Mouse (Mus musculus) right cerebral cortex, postnatal 10 days (tissue): ENCODE data around the gene Cnga3.

Experiments used
- DNase-seq, 2 experiments: peaks; one replicate each; pipeline ENCODE4 v3.0.0; 2021; ENCODE audit warnings: low spot score in 2 of 2

Gene Cnga3

GRCm38 (mm10) chr1:37286556-37286955 is 72.3 kb downstream of the Cnga3 start:
- no peak for DNase-seq

GRCm38 (mm10) chr1:37287748-37288147 is 73.5 kb downstream of the Cnga3 start:
- no peak for DNase-seq

DNA sequence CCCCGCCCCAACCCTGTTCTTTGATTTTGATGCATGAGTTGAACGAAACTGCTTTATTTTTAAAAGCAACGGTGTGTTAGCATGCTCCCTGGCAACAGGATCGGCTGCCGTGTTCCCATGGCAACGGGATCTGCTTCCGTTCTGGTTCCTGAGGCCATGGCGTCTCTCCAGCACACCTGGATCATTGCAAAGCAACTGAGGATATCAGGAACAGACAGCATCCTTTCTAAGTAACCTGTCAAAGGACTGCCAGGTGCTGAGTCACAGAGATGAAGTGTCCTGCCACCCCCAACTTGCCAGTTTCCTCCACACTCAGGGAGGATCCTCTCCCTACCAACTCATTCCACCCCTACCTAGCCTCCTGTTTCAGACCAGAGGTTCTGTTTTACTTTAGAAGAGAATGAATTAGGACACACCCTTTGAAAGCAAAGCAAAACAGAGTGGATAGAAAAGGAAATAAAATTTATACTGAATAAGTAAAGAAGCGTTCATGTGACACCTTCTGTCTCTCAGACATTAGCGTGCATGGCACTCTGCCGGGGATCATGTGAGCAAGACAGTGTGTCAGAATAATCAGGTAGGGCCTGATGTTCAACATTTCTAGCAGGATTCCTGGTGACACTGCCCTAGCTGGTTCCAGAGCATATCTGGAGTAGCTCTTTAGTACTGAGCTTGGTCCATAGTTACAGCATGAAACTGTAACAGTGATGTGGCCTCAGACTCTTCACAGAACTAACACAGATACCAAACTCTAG is 74.1 kb downstream of the Cnga3 start:
- DNase-seq, result peak; percentile 87 to 88

DNA sequence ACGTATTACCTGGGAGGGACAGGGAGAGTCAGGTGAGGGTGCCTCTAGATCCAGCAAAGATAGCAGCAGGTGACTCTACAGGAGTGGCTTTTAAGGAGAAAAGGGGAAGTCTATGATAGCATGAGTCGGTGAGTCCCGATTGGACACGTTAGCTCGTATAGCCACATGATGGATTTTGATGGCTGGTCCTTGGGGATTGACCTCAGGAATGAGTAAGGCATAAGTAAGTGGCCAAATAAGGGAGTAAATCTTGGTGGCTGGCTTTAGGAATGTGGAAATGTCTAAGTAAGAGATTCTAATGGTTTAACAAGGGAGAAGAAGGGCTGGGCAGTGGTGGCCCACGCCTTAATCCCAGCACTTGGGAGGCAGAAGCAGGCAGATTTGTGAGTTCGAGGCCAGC is 74.7 kb downstream of the Cnga3 start:
- DNase-seq, result no peak

GRCm38 (mm10) chr1:37296414-37296813 is 82.2 kb downstream of the Cnga3 start:
- DNase-seq, result no peak

DNA sequence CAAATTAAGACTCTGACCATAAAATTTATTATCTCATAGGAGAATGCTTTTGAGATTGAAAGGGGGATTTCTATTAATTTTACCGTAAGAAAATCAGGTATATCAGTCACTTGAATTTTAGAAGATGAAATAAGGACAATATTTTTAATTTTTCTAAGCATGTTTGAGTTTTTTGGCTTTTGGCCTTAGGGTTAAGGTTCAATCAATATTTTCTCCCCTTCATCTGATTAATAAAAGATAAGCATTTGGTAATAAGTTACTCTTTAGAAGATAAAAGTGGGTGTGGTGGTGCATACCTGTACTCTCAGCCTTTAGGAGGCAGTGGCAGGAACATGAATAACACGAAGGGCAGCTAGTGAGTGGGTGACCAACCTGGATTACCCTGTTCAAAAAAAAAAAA is 84.7 kb downstream of the Cnga3 start:
- no peak for DNase-seq

DNA sequence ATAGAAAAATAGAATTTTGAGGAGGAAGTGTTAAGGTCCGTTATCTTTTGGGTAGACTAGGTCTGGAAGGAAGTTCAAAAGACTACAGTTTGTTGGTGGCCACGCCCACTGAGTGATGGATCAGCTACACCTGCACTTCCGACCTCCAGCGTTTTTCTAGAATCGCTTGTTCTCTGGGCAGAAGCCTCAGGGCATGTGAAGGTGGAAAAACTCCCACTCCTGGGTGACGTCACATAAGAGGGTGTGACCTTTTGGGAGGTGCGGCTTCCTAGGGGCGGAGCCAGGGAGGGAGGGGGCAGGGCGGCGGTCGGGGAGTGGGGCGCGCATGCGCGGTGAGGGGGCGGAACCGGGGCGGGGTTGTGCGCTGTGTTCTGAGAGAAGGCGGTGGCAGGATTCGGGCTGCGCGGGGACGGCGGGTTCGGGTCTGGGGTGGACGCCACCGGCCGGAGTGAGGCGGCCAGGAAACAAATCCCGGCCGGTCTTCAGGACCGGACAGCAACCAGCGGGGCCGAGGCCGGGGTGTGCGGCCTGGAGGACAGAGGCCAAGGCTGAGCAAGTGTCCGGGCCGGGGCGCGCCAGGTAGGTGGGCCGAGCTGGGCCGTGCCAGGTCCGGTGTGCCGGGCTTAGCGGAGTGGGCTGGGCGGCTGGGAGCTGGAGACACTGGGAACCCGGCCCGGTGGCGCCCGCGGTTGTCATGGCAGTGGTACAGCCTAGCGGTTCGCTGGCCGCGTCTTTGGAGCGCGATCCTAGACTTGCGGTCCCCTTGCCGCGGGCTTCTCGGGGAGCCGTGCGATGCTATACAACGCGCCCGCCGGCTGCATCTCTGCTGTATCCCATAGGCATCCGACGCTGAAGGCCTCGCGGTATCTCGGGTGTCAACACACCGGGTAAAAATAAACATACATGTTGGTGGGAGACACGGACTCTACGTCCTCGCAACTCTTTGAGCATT is 85.6 kb downstream of the Cnga3 start, which contains the start of gene Inpp4a:
Inpp4a (plus strand) TSS at position 326 of the 952 bp plus-strand sequence.
- DNase-seq, result peak; percentile 93 to 96

DNA sequence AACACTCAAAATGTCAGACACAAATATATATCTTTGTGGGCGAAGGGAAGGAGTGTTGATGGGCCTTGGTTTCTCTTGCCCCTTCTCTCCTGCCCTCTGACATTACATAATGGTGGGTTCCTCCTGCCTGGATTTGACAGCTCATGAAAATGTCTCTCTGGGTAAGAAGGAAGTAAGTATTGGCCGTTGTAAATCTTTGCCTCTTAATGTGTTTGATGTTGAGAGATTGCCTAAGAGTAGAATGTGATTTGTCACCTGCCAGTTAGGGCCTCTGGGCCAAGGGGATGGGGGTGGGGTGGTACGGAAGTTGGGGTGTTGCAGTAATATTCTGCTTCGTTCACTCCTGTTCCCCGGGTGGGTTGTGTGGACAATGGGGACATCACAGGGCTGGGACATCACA is 86.4 kb downstream of the Cnga3 start:
- no peak for DNase-seq

DNA sequence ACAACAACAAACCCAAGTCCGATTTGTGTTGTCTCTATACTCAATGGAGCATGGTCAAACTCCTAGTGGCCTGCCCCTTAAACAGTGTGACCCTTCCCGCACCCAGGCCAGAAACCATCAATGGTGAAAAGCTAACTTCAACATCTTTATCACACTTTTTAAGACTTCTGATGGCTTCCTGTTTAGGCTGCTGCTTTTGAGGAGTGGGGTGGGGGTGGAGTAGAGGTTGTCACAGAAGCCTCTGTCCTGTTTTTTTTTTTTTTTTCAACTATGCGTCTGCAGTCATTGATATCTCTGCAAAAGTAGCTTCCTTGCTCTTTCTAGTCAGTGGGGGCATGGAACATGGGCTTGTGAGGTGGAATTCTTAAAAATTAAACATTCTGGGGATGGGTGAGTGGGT is 88.6 kb downstream of the Cnga3 start:
- DNase-seq, result no peak

DNA sequence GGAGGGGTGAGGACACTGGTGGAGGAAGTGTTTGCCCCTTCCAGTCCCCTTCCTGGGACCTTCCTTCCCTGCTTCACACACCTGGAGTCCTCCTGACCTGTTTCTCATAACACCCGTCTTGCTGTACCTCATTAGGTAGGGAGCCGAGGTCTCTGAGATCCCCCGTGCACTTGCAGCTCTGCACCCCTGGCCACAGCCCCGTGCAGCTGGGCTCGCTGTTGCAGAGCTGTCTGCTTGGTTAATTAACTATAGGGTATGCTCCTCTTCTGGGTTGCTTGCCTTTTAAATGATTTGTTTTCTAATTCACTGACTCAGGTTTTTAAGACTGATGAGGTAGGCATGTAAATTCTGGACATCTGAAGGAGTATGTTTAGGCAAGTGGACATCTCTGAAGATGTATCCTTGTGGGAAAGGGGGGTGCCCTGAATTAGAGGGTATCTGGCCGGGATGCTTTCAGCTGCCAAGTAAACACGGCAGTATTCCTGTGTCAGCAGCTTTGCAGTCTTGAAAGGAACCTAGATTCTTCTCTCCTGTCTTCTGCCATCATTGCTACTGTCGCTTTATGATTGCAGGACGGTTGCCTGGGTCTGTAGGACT is 91.6 kb downstream of the Cnga3 start:
- no peak for DNase-seq

- DNase-seq, result no peak
Measured at GRCm38 (mm10) chr1:37307586-37307985, 93.4 kb downstream of the Cnga3 start.

DNA sequence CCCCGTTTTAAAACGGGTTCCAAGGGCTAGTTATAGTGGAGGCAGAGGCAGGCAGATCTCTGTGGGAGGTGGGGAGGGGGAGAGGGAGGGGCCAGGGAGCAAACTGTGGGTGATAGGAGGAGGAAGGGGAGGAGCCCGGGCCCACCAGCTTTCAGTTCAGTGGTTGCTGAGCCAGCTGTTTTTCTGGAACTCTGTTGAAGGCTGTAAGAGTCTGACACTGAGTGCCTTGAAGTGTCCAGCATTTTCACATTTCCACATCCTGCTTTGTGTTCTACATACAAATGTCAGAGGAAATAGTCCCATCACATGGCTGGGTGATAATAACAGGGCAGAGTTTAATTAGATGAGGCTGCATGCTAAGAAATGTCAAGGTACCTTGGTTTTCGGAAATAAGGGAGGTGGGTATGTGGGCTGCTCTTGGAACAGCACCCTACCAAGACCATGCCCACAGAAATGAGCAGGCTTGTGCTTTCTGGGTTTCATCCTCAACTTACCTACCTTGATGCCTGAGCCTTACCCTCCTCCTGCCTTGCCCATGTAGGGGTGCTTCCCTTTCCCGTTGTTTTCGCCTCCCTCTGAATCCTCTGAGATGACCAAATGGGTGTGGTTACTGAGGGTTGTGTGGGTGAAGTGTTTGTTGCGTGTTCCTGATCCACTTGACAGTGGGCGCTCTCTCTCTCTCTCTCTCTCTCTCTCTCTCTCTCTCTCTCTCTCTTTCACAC is 93.9 kb downstream of the Cnga3 start:
- DNase-seq, result no peak

GRCm38 (mm10) chr1:37308743-37309100 is 94.5 kb downstream of the Cnga3 start:
- no peak for DNase-seq

- no peak for DNase-seq
Measured at GRCm38 (mm10) chr1:37309939-37310515, 95.8 kb downstream of the Cnga3 start.
